Mouse (Mus musculus) heart, postnatal 14 days (tissue): ENCODE data around the gene Xrcc3. TPM values are rescaled to one million over a fixed set of nuclear protein-coding genes. Genes with fewer than 3 reads are reported as not detected.

Experiments used
- DNase-seq, 2 experiments: peaks; one replicate each; pipeline ENCODE4 v3.0.0; 2021 to 2022
- intact Hi-C: fragments of 180-260 bp; cut with DNase I; formaldehyde crosslinking; loops from one replicate; pipeline ENCODE4 v1.15.1; 2025
- long read RNA-seq, 2 experiments: library from polyadenylated mRNA; stranded (forward); transcript quantifications; one replicate each; pipeline ENCODE4 v2.0.0; 2021
- total RNA-seq, 2 experiments: library from RNA; stranded (reverse); gene quantifications; 2 replicates each; pipeline ENCODE4 v1.2.3; 2021

Gene Xrcc3
- total RNA-seq: 1 to 10 TPM; 2.1 to 3.1 TPM
- long read RNA-seq, experiment 1, partial matches to known transcripts: 1 of 8 reads
- long read RNA-seq, experiment 1, other reads (novel, unspliced or antisense): 4 of 8 reads
- long read RNA-seq, experiment 2, partial matches to known transcripts: 1 of 5 reads
- long read RNA-seq, experiment 2, other reads (novel, unspliced or antisense): 1 of 5 reads

DNA sequence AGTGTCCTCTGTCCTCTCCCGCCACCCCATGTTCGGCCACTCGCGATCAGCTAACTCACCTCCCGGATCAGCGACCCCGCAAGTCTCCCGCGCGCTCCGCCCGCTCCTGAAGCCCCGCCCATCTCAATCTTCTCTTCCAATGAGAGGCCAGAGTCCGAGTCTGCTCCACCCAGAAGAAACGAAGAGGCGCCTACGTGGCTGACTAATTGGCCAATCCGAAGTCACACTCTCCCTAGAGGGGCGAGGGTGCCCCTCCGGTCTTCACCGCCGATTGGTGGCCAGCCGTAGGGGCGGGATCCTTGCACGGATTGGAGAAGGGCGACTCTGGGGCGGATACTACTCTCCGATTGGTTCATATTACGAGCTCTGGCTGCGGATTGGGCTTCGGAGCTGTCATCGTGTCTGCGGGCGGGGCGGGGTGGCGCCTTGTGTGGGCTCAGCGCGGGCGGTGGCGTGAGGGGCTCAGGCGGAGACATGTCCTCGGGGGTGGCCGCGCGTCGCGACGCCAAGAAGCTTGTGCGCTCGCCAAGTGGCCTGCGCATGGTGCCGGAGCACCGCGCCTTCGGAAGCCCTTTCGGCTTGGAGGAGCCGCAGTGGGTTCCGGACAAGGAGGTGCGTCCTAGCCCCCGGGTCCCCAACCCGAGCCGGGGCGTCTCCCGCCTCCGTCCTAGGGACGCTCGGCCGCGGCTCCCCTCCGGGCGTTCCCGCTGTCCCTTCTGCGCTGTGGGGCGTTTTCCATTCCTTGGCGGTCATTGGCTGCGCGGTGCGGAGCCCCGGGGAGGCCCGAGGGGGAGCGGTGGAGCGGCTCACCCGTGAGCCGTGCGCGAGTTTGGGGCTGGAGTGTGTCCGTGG, at the start of gene Xrcc3, which contains the start of gene Zfyve21:
Gene Xrcc3 (minus strand): TSS at position 108 of the 852 bp plus-strand sequence.
Gene Zfyve21 (plus strand): TSS at position 405 of the 852 bp plus-strand sequence.
- intact Hi-C loops: no loop called here
- DNase-seq: peak; percentile 96

- intact Hi-C loops: no loop called here
- DNase-seq: no peak
These were observed 41.8 kb upstream of the Xrcc3 start for GRCm38 (mm10) chr12:111855448-111855847.

DNA sequence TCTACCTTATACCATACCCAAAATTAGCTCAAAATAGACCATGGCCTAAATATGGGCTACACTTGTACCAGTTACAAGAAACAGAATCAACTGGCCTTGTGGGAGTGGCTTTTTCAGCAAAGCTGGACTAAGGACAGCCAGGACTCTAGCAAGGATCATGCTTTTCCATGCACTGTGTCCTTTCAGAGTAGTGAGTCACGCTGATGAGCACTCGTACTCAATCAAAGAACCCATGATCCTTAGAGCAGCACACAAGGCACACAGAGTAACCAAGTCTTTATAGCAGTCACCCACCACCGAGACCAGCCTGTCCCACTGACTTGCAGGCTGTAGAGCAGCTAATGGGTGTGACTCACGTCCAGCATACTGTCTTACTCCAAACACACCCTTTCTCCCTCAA, 39.9 kb upstream of the Xrcc3 start:
- DNase-seq: no peak
- intact Hi-C loops: no loop called here

DNA sequence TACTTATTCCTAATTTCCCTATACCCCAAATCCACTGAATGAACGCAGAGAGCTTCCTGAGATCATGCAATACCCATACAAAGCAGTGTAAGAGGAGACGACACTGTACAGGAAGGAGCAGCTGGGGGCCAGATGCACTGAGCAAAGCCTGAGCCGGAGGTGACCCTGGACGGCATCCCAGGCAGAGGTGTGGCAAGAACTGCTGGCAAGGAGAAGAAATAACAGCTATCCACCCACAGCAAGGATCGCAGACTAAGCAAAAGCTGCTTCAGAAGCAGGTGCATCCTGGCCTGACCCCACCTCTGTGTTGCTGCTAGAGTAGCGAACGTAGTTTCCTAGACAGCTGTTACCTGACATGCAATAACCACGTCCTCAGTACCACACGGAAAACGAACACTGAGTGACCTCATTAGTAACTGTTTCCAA, 39.4 kb upstream of the Xrcc3 start:
- intact Hi-C loops: no loop called here
- peak; percentile 65 to 66 for DNase-seq

GRCm38 (mm10) chr12:111851745-111852144, 38.1 kb upstream of the Xrcc3 start:
- DNase-seq: no peak
- intact Hi-C loops: no loop called here

DNA sequence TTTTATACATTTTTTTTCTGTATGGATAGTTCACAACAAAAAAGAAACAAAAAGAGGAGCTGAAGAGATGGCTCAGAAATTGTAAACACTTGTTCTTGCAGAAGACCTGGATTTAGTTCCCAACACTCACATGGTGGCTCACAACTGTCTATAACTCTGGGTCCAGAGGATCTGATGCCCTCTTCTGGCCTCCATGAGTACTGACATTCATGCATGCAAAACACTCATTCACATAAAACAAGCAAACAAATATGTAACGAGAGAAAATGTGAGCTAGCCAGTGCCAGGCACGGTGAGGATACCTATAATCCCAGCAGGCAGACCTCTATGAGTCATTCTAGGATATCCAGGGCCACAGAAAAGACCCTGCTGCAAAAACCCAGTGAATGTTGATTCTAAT, 37.6 kb upstream of the Xrcc3 start:
- intact Hi-C loops: no loop called here
- DNase-seq: no peak

GRCm38 (mm10) chr12:111848300-111848798, 34.7 kb upstream of the Xrcc3 start:
- peak in 1 of 2 experiments; percentile 13 for DNase-seq
- intact Hi-C loops: no loop called here

DNA sequence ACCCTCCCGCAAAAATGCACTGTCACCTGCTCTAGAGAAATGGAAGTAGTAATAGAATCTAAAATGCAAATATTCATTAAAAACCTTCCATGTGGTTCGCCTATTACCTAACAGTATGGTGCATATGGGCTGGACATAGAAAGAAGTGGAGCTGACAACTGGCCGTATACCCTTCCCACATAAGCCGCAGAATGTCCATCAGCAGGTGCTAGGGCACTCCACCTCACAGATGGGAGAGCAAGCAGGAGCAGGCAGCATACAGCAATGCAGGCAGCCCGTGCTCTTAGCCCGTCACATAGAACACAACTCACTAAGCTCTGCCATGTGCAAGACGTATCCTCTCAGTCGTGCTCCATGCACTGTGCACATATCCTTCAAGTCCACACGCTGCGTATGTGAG, 33.1 kb upstream of the Xrcc3 start:
- intact Hi-C loops: no loop called here
- no peak for DNase-seq

GRCm38 (mm10) chr12:111845953-111846352, 32.3 kb upstream of the Xrcc3 start:
- intact Hi-C loops: no loop called here

DNA sequence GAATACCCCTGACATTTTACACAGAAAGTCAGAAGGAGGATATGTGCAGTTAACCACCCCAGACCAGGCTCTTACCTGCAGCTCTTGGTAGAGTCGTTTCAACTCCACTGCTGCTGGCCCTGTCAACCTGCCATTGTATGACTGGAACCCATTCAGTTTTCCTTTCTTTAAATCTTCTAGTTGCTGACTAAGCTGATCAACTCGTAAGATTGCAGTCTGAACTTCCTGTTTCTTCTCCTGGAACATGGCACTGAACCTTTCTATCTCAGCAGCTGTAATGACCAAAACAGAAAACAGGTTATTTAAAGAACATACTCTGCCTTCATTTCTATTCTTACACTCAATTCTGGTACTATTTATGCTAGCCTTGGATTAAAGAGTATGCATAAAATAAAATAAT, 29.8 kb upstream of the Xrcc3 start:
- no peak for DNase-seq
- intact Hi-C loops: no loop called here

More at GRCm38 (mm10) chr12:111845953-111846352, 32.3 kb upstream of the Xrcc3 start:
- no peak for DNase-seq

DNA sequence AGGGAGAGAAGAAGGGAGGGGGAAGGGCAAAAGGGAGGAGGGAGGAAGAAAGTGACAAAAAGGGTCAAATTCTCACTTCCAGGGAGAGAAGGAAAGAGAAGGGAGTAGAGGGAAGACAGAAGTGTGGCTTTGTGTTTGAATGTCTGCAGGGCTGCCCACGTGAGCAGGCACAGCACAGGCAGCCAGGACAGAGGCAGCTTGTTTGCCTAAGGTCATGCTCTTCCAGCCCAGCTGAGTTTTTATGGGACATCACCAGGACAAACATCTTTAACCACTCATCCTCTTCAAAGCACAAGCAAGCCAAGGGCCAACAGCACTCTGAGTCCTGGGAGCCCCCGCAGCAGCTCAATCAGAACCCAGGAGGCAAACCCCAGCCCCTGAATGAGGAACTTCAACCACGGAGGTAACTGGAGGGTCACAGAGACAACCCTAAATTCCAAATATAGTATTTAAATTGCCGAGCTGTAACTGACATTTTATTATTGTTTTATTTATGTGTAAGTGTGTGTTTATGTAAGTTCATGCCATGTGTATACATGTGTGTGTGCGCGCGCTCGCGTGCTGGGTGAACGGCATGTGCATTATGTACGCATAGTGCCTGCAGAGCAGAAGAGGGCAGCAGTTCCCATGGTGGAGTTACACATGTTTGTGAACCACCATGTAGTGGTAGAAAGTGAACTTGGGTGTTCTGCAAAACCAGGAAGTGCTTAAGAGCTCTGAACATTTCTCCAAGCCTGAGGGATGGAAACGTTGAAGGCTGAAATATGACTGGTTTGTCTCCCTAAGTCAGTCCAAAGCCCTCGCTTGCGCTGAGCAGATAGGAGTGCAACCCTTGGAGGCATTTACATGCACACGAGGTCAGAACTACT, 29.1 kb upstream of the Xrcc3 start:
- no peak for DNase-seq
- intact Hi-C loops: no loop called here

- DNase-seq: no peak
- intact Hi-C loops: no loop called here
These were observed 19.8 kb upstream of the Xrcc3 start for GRCm38 (mm10) chr12:111833457-111833856.

- no peak for DNase-seq
- intact Hi-C loops: no loop called here
These were observed 19.0 kb upstream of the Xrcc3 start for GRCm38 (mm10) chr12:111832643-111833042.

DNA sequence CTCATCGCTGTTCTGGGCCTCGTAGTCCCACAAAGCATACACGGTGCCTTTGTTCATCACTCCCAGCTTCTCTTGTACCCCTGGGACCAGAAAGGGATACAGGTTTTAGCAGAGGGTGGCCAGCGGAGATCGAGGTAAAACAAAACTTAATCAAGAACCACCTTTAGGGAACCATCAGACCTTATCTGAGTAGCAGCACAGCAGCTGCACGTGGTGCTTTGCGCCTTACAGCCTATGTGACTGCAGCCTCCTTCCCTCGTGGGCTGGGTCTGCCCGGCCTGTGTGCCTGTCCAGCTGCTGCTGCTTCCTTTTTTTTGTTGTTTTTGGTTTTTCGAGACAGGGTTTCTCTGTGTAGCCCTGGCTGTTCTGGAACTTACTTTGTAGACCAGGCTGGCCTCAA, 16.7 kb upstream of the Xrcc3 start:
- intact Hi-C loops: no loop called here
- no peak for DNase-seq

GRCm38 (mm10) chr12:111829954-111830353, 16.3 kb upstream of the Xrcc3 start:
- intact Hi-C loops: no loop called here
- no peak for DNase-seq

DNA sequence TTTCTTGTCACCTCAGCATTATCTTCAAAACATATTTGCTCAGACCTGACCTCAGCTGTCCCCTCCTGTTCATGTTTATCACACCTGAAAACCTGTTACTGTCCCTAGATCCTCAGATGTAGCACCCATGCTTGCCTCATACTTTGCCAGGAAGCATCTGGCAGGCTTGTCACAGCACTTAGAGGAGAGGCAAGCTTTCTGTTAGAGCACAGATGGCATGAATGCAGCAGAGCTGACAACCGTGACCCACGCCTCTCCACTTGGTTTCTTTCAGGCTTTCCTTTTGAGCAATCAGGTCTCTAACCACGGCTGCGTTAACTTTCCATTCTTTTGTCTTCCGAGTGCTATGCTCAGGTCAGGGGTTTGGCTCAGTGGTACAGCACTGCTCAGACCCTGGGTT, 15.8 kb upstream of the Xrcc3 start:
- intact Hi-C loops: no loop called here
- no peak for DNase-seq

- intact Hi-C loops: no loop called here
These were observed 13.9 kb upstream of the Xrcc3 start for GRCm38 (mm10) chr12:111827556-111827955.

GRCm38 (mm10) chr12:111821931-111822330, 8.3 kb upstream of the Xrcc3 start:
- no peak for DNase-seq
- intact Hi-C loops: no loop called here

More at GRCm38 (mm10) chr12:111827556-111827955, 13.9 kb upstream of the Xrcc3 start:
- no peak for DNase-seq

DNA sequence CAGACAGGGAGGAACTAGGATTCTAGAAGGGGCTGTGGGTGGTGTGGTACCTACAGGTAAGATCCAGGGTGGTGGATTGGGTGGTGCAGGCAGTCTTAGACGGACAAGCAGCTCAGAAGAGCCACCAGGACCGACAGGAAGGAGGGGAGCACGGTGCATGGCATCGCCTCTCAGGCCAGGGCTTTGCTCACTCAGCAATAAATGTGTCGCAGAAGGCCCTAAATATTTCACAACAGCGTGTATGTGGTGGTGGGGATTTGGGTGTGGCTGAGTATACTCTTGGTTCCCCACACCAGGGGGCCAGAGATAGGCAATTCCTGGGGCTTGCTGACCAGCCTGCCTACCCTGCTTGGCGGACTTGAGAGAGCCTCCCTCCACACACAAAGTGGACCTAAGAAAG, 7.0 kb upstream of the Xrcc3 start:
- intact Hi-C loops: no loop called here
- DNase-seq: no peak

- intact Hi-C loops: no loop called here
These were observed 6.3 kb upstream of the Xrcc3 start for GRCm38 (mm10) chr12:111819936-111820335.

GRCm38 (mm10) chr12:111817991-111818390, 4.3 kb upstream of the Xrcc3 start:
- intact Hi-C loops: no loop called here

More at GRCm38 (mm10) chr12:111819936-111820335, 6.3 kb upstream of the Xrcc3 start:
- DNase-seq: no peak

More at GRCm38 (mm10) chr12:111817991-111818390, 4.3 kb upstream of the Xrcc3 start:
- no peak for DNase-seq
